In genomic region chr13:103862041-103862440, GRCm38 (mm10) we compare ENCODE assay signal across 22 mouse cellular contexts. TPM values are rescaled to one million over a fixed set of nuclear protein-coding genes. Genes with fewer than 3 reads are reported as not detected.
DNase-seq lines count a peak whose midpoint lies in the region; ATAC-seq and TF ChIP-seq lines count a peak whose summit lies in the region.
"Had no signal": no experiment of that assay in that cellular context is flagged by ENCODE, and none has a peak within 500 bp of the region (broad histone marks: within the 10 kb centered on the region; RNA-seq: fewer than 3 reads in every experiment).

No protein-coding gene starts in this region.

- 0 out of 2 replicates have a peak, but pooled peaks have one; percentile 66 for ATAC-seq in kidney, embryonic 15.5 days (replicated peaks; ENCODE audit: low FRiP score)
- ATAC-seq: forebrain, embryonic 14.5 days had no signal

- H3K27ac ChIP-seq in kidney, embryonic 15.5 days, result peak overlapping the region; percentile 76; the same call in 1 of the 2 replicates
- H3K27ac ChIP-seq in gastrocnemius, adult 2 months, result no peak overlapping the region
- H3K27ac ChIP-seq: embryonic facial prominence, embryonic 15.5 days; forebrain, embryonic 10.5 days; heart, embryonic 15.5 days; hindbrain, embryonic 13.5 days had no signal

- no peak overlapping the region for H3K9ac ChIP-seq in kidney, embryonic 15.5 days
- H3K9ac ChIP-seq: embryonic facial prominence, embryonic 15.5 days; heart, embryonic 15.5 days; hindbrain, embryonic 13.5 days had no signal

- TF ChIP-seq CTCF in gastrocnemius, adult 2 months (IDR thresholded peaks at IDR 0.05), result no peak

- H3K36me3 ChIP-seq in kidney, embryonic 15.5 days, result peaks cover 32% of the 10 kb centered on the region

- H3K9me3 ChIP-seq in kidney, embryonic 15.5 days (replicated peaks), result no peaks in the 10 kb centered on the region
- H3K9me3 ChIP-seq: embryonic facial prominence, embryonic 15.5 days; forebrain, embryonic 10.5 days; heart, embryonic 15.5 days; hindbrain, embryonic 13.5 days had no signal

- WGBS in kidney, embryonic 15.5 days, result 59% methylated on average over 4 of the region's 4 CpGs

- no peak overlapping the region for H3K4me2 ChIP-seq in kidney, embryonic 15.5 days
- H3K4me2 ChIP-seq: embryonic facial prominence, embryonic 15.5 days; heart, embryonic 11.5 days; heart, embryonic 15.5 days; hindbrain, embryonic 13.5 days had no signal

- H3K27me3 ChIP-seq in kidney, embryonic 15.5 days, result no peaks in the 10 kb centered on the region
- H3K27me3 ChIP-seq: CH12.LX; embryonic facial prominence, embryonic 15.5 days; heart, embryonic 15.5 days; hindbrain, embryonic 13.5 days had no signal

- no peaks in the 10 kb centered on the region for H3K4me1 ChIP-seq in kidney, embryonic 15.5 days
- H3K4me1 ChIP-seq: embryonic facial prominence, embryonic 15.5 days; forebrain, embryonic 10.5 days; heart, embryonic 15.5 days; hindbrain, embryonic 13.5 days had no signal

- peak; percentile 44 to 77 for DNase-seq in kidney, adult 8-10 months
- no peak for DNase-seq in kidney, postnatal 10 days
- peak; percentile 42 for DNase-seq in kidney, postnatal 14 days
- no peak for DNase-seq in gastrocnemius, adult 2 months
- no peak for DNase-seq in natural killer cell, adult 2 months (ENCODE audit: low spot score in 2 of 2)
- DNase-seq: adrenal gland, adult 8-10 months; adrenal gland, postnatal 36 days; cerebellum, adult 2 months; cerebellum, postnatal 14 days; embryo, embryonic 11 days; gastrocnemius, postnatal 10 days; heart, adult 18-20 months; heart, postnatal 14 days had no signal

- intact Hi-C loops in gastrocnemius, adult 2 months (cut with DNase I), result no loop called here

- no peak overlapping the region for H3K4me3 ChIP-seq in kidney, embryonic 15.5 days (replicated peaks)
- H3K4me3 ChIP-seq in gastrocnemius, adult 2 months, result no peak overlapping the region
- H3K4me3 ChIP-seq: embryonic facial prominence, embryonic 15.5 days; erythroblast, embryonic 14.5 days; forebrain, embryonic 10.5 days; heart, embryonic 15.5 days; hindbrain, embryonic 13.5 days had no signal

RNA-seq across cellular contexts. Expression of gene Erbin, which starts 58.3 kb away (rescaled TPM):
- 17.9 and 19.4 TPM in 2 replicates for polyA plus RNA-seq in kidney, embryonic 15.5 days (2015; fragmentation: Nextera tagmentation; extraction: Ambion mirVana)
- 10 to 100 TPM; 40.6 to 45.3 TPM for total RNA-seq in gastrocnemius, adult 2 months (2021)

Comparison
In these comparisons a context has a peak if more than half of its experiments do, and no peak if none do; other contexts are left out.
1. DNase-seq: peak in kidney, adult 8-10 months (2 of 2) and kidney, postnatal 14 days (single experiment); none in kidney, postnatal 10 days (single experiment), gastrocnemius, adult 2 months (single experiment) and natural killer cell, adult 2 months (0 of 2).